Mouse (Mus musculus) liver, embryonic 14.5 days (tissue): ENCODE results near the gene Crlf3. TPM values are rescaled to one million over a fixed set of nuclear protein-coding genes. Genes with fewer than 3 reads are reported as not detected.
"Not testable (repeated sequence)": the region's sequence is repeated elsewhere in the genome, so short reads cannot be mapped to it uniquely, and the experiment has no call there.

Source experiments
- ATAC-seq: fragments of 200-750 bp; cut with Nextera tagmentation; 2 replicates; pipeline ENCODE4 v1.8.0; 2017; ENCODE audit warnings: moderate number of reproducible peaks, mild to moderate bottlenecking, moderate library complexity; ENCODE audit not compliant: insufficient read depth
- DNase-seq, 3 experiments: peaks; one replicate each; pipeline ENCODE4 v3.0.0-alpha.2; 2012 to 2013; ENCODE audit warnings: low read depth in 3 of 3, low spot score in 3 of 3
- H3K27ac ChIP-seq: fragments of 300-500 bp; sonication (generic); 2 replicates; pipeline ENCODE4 v1.5.1; 2014; ENCODE audit warnings: moderate library complexity, mild to moderate bottlenecking, control low read depth, inconsistent platforms
- H3K27me3 ChIP-seq: fragments of 300-500 bp; sonication (generic); 2 replicates; pipeline ENCODE4 v1.6.1; 2014; ENCODE audit warnings: mild to moderate bottlenecking, low read length, moderate library complexity; ENCODE audit not compliant: control insufficient read depth, insufficient read depth
- H3K36me3 ChIP-seq: fragments of 300-500 bp; sonication (generic); replicated peaks from 2 replicates; pipeline ENCODE4 v1.6.1; 2014; ENCODE audit warnings: low read depth; ENCODE audit not compliant: control insufficient read depth, insufficient read depth
- H3K4me1 ChIP-seq, 2 experiments: fragments of 200-500 bp in 1 of 2; fragments of 300-500 bp in 1 of 2; sonication (generic) in 1 of 2; replicated peaks; 2 replicates each; pipeline ENCODE4 v1.6.1; 2012 to 2014; ENCODE audit warnings: antibody characterized with exemption in 1 of 2, inconsistent platforms in 1 of 2, low read length in 1 of 2; ENCODE audit not compliant: control insufficient read depth in 2 of 2, insufficient read depth in 2 of 2
- H3K4me2 ChIP-seq: fragments of 300-500 bp; sonication (generic); 2 replicates; pipeline ENCODE4 v1.6.1; 2014; ENCODE audit warnings: low read depth, mild to moderate bottlenecking, control low read depth, moderate library complexity
- H3K4me3 ChIP-seq, 2 experiments: fragments of 200-500 bp in 1 of 2; fragments of 300-500 bp in 1 of 2; sonication (generic) in 1 of 2; 2 replicates each; pipeline ENCODE4 v1.5.1; 2012 to 2014; ENCODE audit warnings: low read depth in 2 of 2, low read length in 2 of 2, mild to moderate bottlenecking in 2 of 2, control low read depth in 1 of 2, inconsistent platforms in 1 of 2, moderate library complexity in 1 of 2; ENCODE audit not compliant: insufficient read depth in 1 of 2
- H3K9ac ChIP-seq: fragments of 300-500 bp; sonication (generic); replicated peaks from 2 replicates; pipeline ENCODE4 v1.6.1; 2014; ENCODE audit warnings: mild to moderate bottlenecking, control low read depth, moderate library complexity
- H3K9me3 ChIP-seq: fragments of 300-500 bp; sonication (generic); 2 replicates; pipeline ENCODE4 v1.6.1; 2016; ENCODE audit warnings: low read length, mixed read lengths; ENCODE audit not compliant: control insufficient read depth
- CTCF ChIP-seq: IDR thresholded peaks from 2 replicates; pipeline ENCODE4 v1.5.1; 2016; ENCODE audit warnings: antibody characterized with exemption, low read depth, control low read depth
- EP300 ChIP-seq: IDR thresholded peaks from 2 replicates; pipeline ENCODE4 v1.6.1; 2016; ENCODE audit warnings: antibody characterized with exemption, low read depth
- WGBS: fragments of 180-500 bp; shearing (Covaris S2); extraction: QIAGEN DNeasy Blood & Tissue Kit; methylation state at CpG from one replicate; pipeline ENCODE4 v1.1.7; 2014; ENCODE audit not compliant: insufficient replicate concordance; 5-methylcytosine and 5-hydroxymethylcytosine counted together
- polyA plus RNA-seq, 2 experiments: library from polyadenylated mRNA; depleted of rRNA in 1 of 2; stranded (reverse) in 1 of 2; unstranded in 1 of 2; fragments of >200 nt; fragmentation: Nextera tagmentation in 1 of 2; extraction: Ambion mirVana in 1 of 2; gene quantifications; 2 replicates each; pipeline versions ENCODE4 v1.2.1 to v1.2.3; 2012 to 2014

Crlf3 gene
- polyA plus RNA-seq, 2 experiments, result 49.4 to 81.1 TPM

GRCm38 (mm10) chr11:80042615-80043418 is 38.0 kb downstream of the Crlf3 start:
- H3K27me3 ChIP-seq, result no peaks in the 10 kb centered on the region
- no peak for TF ChIP-seq EP300
- peak; percentile 82 for TF ChIP-seq CTCF
- WGBS, result 54% methylated on average over 10 of the region's 10 CpGs
- no peak overlapping the region for H3K4me3 ChIP-seq
- peaks cover 29% of the 10 kb centered on the region for H3K36me3 ChIP-seq
- DNase-seq (peak in 2 of 3 experiments; percentile 20 to 41), ATAC-seq (no peak)
- H3K27ac ChIP-seq, result no peak overlapping the region
- no peaks in the 10 kb centered on the region for H3K4me1 ChIP-seq
- no peak overlapping the region for H3K4me2 ChIP-seq
- H3K9me3 ChIP-seq, result no peaks in the 10 kb centered on the region
- H3K9ac ChIP-seq, result no peak overlapping the region

- DNase-seq (no peak), ATAC-seq (no peak)
- no peak overlapping the region for H3K27ac ChIP-seq
- H3K27me3 ChIP-seq, result no peaks in the 10 kb centered on the region
- 66% methylated on average over 8 of the region's 8 CpGs for WGBS
- H3K9ac ChIP-seq, result no peak overlapping the region
- H3K36me3 ChIP-seq, result peaks cover 20% of the 10 kb centered on the region
- TF ChIP-seq EP300, result no peak
- no peak for TF ChIP-seq CTCF
- no peaks in the 10 kb centered on the region for H3K9me3 ChIP-seq
- no peak overlapping the region for H3K4me3 ChIP-seq
- H3K4me2 ChIP-seq, result no peak overlapping the region
- no peaks in the 10 kb centered on the region for H3K4me1 ChIP-seq
Observed at GRCm38 (mm10) chr11:80037495-80037894, 43.3 kb downstream of the Crlf3 start.

- Histone ChIP-seq H3K27me3 (no peaks in the 10 kb centered on the region), H3K9ac (no peak overlapping the region), H3K4me2 (no peak overlapping the region), H3K4me1 (no peaks in the 10 kb centered on the region), H3K4me3 (no peak overlapping the region), H3K36me3 (peaks cover 72% of the 10 kb centered on the region), H3K27ac (no peak overlapping the region), H3K9me3 (no peaks in the 10 kb centered on the region)
- WGBS, result 76% methylated on average over 4 of the region's 4 CpGs
- DNase-seq (no peak), ATAC-seq (no peak)
- TF ChIP-seq EP300 (no peak), CTCF (peak; percentile 9; the same call in 1 of the 2 replicates)
Observed at GRCm38 (mm10) chr11:80021306-80021705, 59.5 kb downstream of the Crlf3 start.

- TF ChIP-seq CTCF (no peak; the same call in 1 of the 2 replicates), EP300 (no peak)
- Histone ChIP-seq H3K4me2 (no peak overlapping the region), H3K4me3 (no peak overlapping the region), H3K36me3 (peaks cover 72% of the 10 kb centered on the region), H3K27ac (no peak overlapping the region), H3K4me1 (no peaks in the 10 kb centered on the region), H3K9me3 (no peaks in the 10 kb centered on the region), H3K9ac (no peak overlapping the region), H3K27me3 (no peaks in the 10 kb centered on the region)
- 87% methylated on average over 1 of the region's 1 CpGs for WGBS
- DNase-seq (no peak), ATAC-seq (no peak)
Observed at GRCm38 (mm10) chr11:80019792-80020191, 61.0 kb downstream of the Crlf3 start.

GRCm38 (mm10) chr11:80016533-80016932 is 64.3 kb downstream of the Crlf3 start:
- H3K9me3 ChIP-seq, H3K4me2 ChIP-seq, H3K27me3 ChIP-seq, DNase-seq, ATAC-seq, H3K27ac ChIP-seq, H3K9ac ChIP-seq, H3K4me3 ChIP-seq, H3K4me1 ChIP-seq: not testable (repeated sequence)
- WGBS, result 92% methylated on average over 3 of the region's 5 CpGs
- H3K36me3 ChIP-seq, result peaks cover 72% of the 10 kb centered on the region

Other genes with a start within 250 kb of the Crlf3 start
- gene Utp6, start 118.6 kb downstream of the Crlf3 start, polyA plus RNA-seq (2012; rRNA removed), result 6.2 and 11.1 TPM in 2 replicates
- 23.2 and 30.1 TPM in 2 replicates for gene Utp6, start 118.6 kb downstream of the Crlf3 start, polyA plus RNA-seq (2014; fragmentation: Nextera tagmentation; extraction: Ambion mirVana)
- 14.9 and 23.2 TPM in 2 replicates for gene Suz12, start 87.9 kb downstream of the Crlf3 start, polyA plus RNA-seq (2012; rRNA removed)
- gene Suz12, start 87.9 kb downstream of the Crlf3 start, polyA plus RNA-seq (2014; fragmentation: Nextera tagmentation; extraction: Ambion mirVana), result 18.1 and 19.2 TPM in 2 replicates
- 7.1 and 10.9 TPM in 2 replicates for gene Atad5, start 8.4 kb upstream of the Crlf3 start, polyA plus RNA-seq (2012; rRNA removed)
- gene Atad5, start 8.4 kb upstream of the Crlf3 start, polyA plus RNA-seq (2014; fragmentation: Nextera tagmentation; extraction: Ambion mirVana), result 11.6 and 11.8 TPM in 2 replicates
- 6.1 and 7.5 TPM in 2 replicates for gene Tefm, start 61.2 kb upstream of the Crlf3 start, polyA plus RNA-seq (2012; rRNA removed)
- 12.5 and 14.2 TPM in 2 replicates for gene Tefm, start 61.2 kb upstream of the Crlf3 start, polyA plus RNA-seq (2014; fragmentation: Nextera tagmentation; extraction: Ambion mirVana)
- 1.5 and 2.4 TPM in 2 replicates for gene Adap2, start 73.1 kb upstream of the Crlf3 start, polyA plus RNA-seq (2012; rRNA removed)
- 3.9 and 4.7 TPM in 2 replicates for gene Adap2, start 73.1 kb upstream of the Crlf3 start, polyA plus RNA-seq (2014; fragmentation: Nextera tagmentation; extraction: Ambion mirVana)
- 1.7 and 2.2 TPM in 2 replicates for gene Rnf135, start 102.9 kb upstream of the Crlf3 start, polyA plus RNA-seq (2012; rRNA removed)
- gene Rnf135, start 102.9 kb upstream of the Crlf3 start, polyA plus RNA-seq (2014; fragmentation: Nextera tagmentation; extraction: Ambion mirVana), result 2.5 and 3.4 TPM in 2 replicates
- 8.3 and 11.6 TPM in 2 replicates for gene Rhot1, start 128.0 kb upstream of the Crlf3 start, polyA plus RNA-seq (2012; rRNA removed)
- gene Rhot1, start 128.0 kb upstream of the Crlf3 start, polyA plus RNA-seq (2014; fragmentation: Nextera tagmentation; extraction: Ambion mirVana), result 21.6 and 25.6 TPM in 2 replicates
- 0.04 and 0.09 TPM in 2 replicates for gene Rhbdl3, start 219.9 kb upstream of the Crlf3 start, polyA plus RNA-seq (2012; rRNA removed)
- 0.03 TPM in 1 of 2 replicates, not detected in the other for gene Rhbdl3, start 219.9 kb upstream of the Crlf3 start, polyA plus RNA-seq (2014; fragmentation: Nextera tagmentation; extraction: Ambion mirVana)